Mouse (Mus musculus): Measurements from ENCODE around the gene Dscaml1. TPM values are rescaled to one million over a fixed set of nuclear protein-coding genes. Genes with fewer than 3 reads are reported as not detected.

Dscaml1 gene
- total and polyA plus RNA-seq, 3 experiments: not detected

- no peak overlapping the region for H3K9ac ChIP-seq (ENCODE audit: control insufficient read depth, low read depth, low read length, poor library complexity, severe bottlenecking)
- TF ChIP-seq UBTF (IDR thresholded peaks at IDR 0.05; ENCODE audit: borderline replicate concordance, insufficient read depth, low read depth, low read length) (no peak), RAD21 (IDR thresholded peaks at IDR 0.05; ENCODE audit: low read depth, low read length) (no peak), BHLHE40 (IDR thresholded peaks at IDR 0.05; ENCODE audit: borderline replicate concordance, low read depth, low read length) (no peak), NELFE (IDR thresholded peaks at IDR 0.05; ENCODE audit: low read depth, low read length) (no peak), POLR2A (IDR thresholded peaks at IDR 0.05; ENCODE audit: control insufficient read depth in 1 of 2, insufficient read depth in 1 of 2, low read depth in 1 of 2, low read length in 2 of 2, poor library complexity in 1 of 2) (no peak), MAZ (IDR thresholded peaks at IDR 0.05; ENCODE audit: low read depth, low read length) (no peak), SMC3 (IDR thresholded peaks at IDR 0.05; ENCODE audit: low read depth, low read length) (no peak), ZNF384 (IDR thresholded peaks at IDR 0.05; ENCODE audit: low read depth, low read length) (no peak), KAT2A (conservative IDR thresholded peaks at IDR 0.05; ENCODE audit: low read depth, low read length) (no peak), MEF2A (IDR thresholded peaks at IDR 0.05; ENCODE audit: extremely low read depth, insufficient replicate concordance, low read depth, low read length, poor library complexity, severe bottlenecking) (no peak), E2F4 (IDR thresholded peaks at IDR 0.05; ENCODE audit: borderline replicate concordance, low read depth, low read length) (no peak), USF2 (IDR thresholded peaks at IDR 0.05; ENCODE audit: borderline replicate concordance in 1 of 2, insufficient read depth in 1 of 2, low read depth in 1 of 2, low read length in 2 of 2) (no peak)
Measured at GRCm38 (mm10) chr9:45430698-45430959, 4.2 kb downstream of the Dscaml1 start.

GRCm38 (mm10) chr9:45431150-45431549 lies 4.7 kb downstream of the Dscaml1 start:
- H3K9ac ChIP-seq (ENCODE audit: control insufficient read depth, low read depth, low read length, poor library complexity, severe bottlenecking): no peak overlapping the region

More at GRCm38 (mm10) chr9:45430698-45430959, 4.2 kb downstream of the Dscaml1 start:
- Histone ChIP-seq H3K4me3 (ENCODE audit: control insufficient read depth in 1 of 2, insufficient read depth in 1 of 2, low read depth in 2 of 2, low read length in 2 of 2) (no peak overlapping the region), H3K36me3 (ENCODE audit: control insufficient read depth in 1 of 2, insufficient read depth in 2 of 2, low read length in 2 of 2) (no peaks in the 10 kb centered on the region), H3K27ac (ENCODE audit: control insufficient read depth, low read depth, low read length) (no peak overlapping the region), H3K79me2 (ENCODE audit: control insufficient read depth, insufficient read depth, low read length, poor library complexity) (no peaks in the 10 kb centered on the region), H3K9me3 (replicated peaks; ENCODE audit: insufficient read depth, low read length) (no peaks in the 10 kb centered on the region), H3K27me3 (ENCODE audit: control insufficient read depth in 1 of 2, insufficient read depth in 2 of 2, low read length in 2 of 2) (no peaks in the 10 kb centered on the region; a peak in 1 of 4 replicates), H3K4me1 (ENCODE audit: control insufficient read depth in 1 of 2, insufficient read depth in 2 of 2, low read length in 2 of 2) (no peaks in the 10 kb centered on the region)
- DNase-seq (ENCODE audit: low read depth, low spot score): no peak

GRCm38 (mm10) chr9:45432639-45433038 lies 6.2 kb downstream of the Dscaml1 start:
- H3K4me3 ChIP-seq (ENCODE audit: control insufficient read depth in 1 of 2, insufficient read depth in 1 of 2, low read depth in 2 of 2, low read length in 2 of 2): no peak overlapping the region
- H3K9ac ChIP-seq (ENCODE audit: control insufficient read depth, low read depth, low read length, poor library complexity, severe bottlenecking): no peak overlapping the region
- H3K4me1 ChIP-seq (ENCODE audit: control insufficient read depth in 1 of 2, insufficient read depth in 2 of 2, low read length in 2 of 2): no peaks in the 10 kb centered on the region
- no peaks in the 10 kb centered on the region for H3K79me2 ChIP-seq (ENCODE audit: control insufficient read depth, insufficient read depth, low read length, poor library complexity)
- no peak overlapping the region for H3K27ac ChIP-seq (ENCODE audit: control insufficient read depth, low read depth, low read length)
- H3K36me3 ChIP-seq (ENCODE audit: control insufficient read depth in 1 of 2, insufficient read depth in 2 of 2, low read length in 2 of 2): no peaks in the 10 kb centered on the region
- H3K9me3 ChIP-seq (replicated peaks; ENCODE audit: insufficient read depth, low read length): no peaks in the 10 kb centered on the region
- H3K27me3 ChIP-seq (ENCODE audit: control insufficient read depth in 1 of 2, insufficient read depth in 2 of 2, low read length in 2 of 2): no peaks in the 10 kb centered on the region; a peak in 2 of 4 replicates
- no peak for DNase-seq (ENCODE audit: low read depth, low spot score)
- TF ChIP-seq TAL1 (IDR thresholded peaks at IDR 0.05; ENCODE audit: low read length): no peak
- TF ChIP-seq KAT2A (conservative IDR thresholded peaks at IDR 0.05; ENCODE audit: low read depth, low read length): no peak
- no peak for TF ChIP-seq MYB (IDR thresholded peaks at IDR 0.05; ENCODE audit: low read depth, low read length)
- no peak for TF ChIP-seq CTCF (IDR thresholded peaks at IDR 0.05 in 2 of 3, conservative IDR thresholded peaks at IDR 0.05 in 1 of 3; ENCODE audit: control insufficient read depth in 1 of 3, insufficient read depth in 1 of 3, low read depth in 2 of 3, low read length in 3 of 3, poor library complexity in 1 of 3, severe bottlenecking in 1 of 3)
- no peak for TF ChIP-seq GATA1 (IDR thresholded peaks at IDR 0.05; ENCODE audit: low read depth, low read length)
- no peak for TF ChIP-seq BHLHE40 (IDR thresholded peaks at IDR 0.05; ENCODE audit: borderline replicate concordance, low read depth, low read length)
- no peak for TF ChIP-seq POLR2AphosphoS5 (IDR thresholded peaks at IDR 0.05; ENCODE audit: borderline replicate concordance, low read depth, low read length)
- TF ChIP-seq CHD1 (IDR thresholded peaks at IDR 0.05; ENCODE audit: low read depth, low read length): no peak
- TF ChIP-seq MAZ (IDR thresholded peaks at IDR 0.05; ENCODE audit: low read depth, low read length): no peak
- no peak for TF ChIP-seq MEF2A (IDR thresholded peaks at IDR 0.05; ENCODE audit: extremely low read depth, insufficient replicate concordance, low read depth, low read length, poor library complexity, severe bottlenecking)
- TF ChIP-seq NRF1 (IDR thresholded peaks at IDR 0.05; ENCODE audit: insufficient read depth, low read depth, low read length, poor library complexity, severe bottlenecking): no peak
- TF ChIP-seq TCF12 (IDR thresholded peaks at IDR 0.05; ENCODE audit: low read depth, low read length): no peak
- no peak for TF ChIP-seq E2F4 (IDR thresholded peaks at IDR 0.05; ENCODE audit: borderline replicate concordance, low read depth, low read length)
- TF ChIP-seq ETS1 (IDR thresholded peaks at IDR 0.05; ENCODE audit: low read depth, low read length): no peak
- TF ChIP-seq ZMIZ1 (IDR thresholded peaks at IDR 0.05; ENCODE audit: low read depth, low read length): no peak

More at GRCm38 (mm10) chr9:45431150-45431549, 4.7 kb downstream of the Dscaml1 start:
- no peak for DNase-seq (ENCODE audit: low read depth, low spot score)
- Histone ChIP-seq H3K27me3 (ENCODE audit: control insufficient read depth in 1 of 2, insufficient read depth in 2 of 2, low read length in 2 of 2) (no peaks in the 10 kb centered on the region; a peak in 1 of 4 replicates), H3K79me2 (ENCODE audit: control insufficient read depth, insufficient read depth, low read length, poor library complexity) (no peaks in the 10 kb centered on the region), H3K4me3 (ENCODE audit: control insufficient read depth in 1 of 2, insufficient read depth in 1 of 2, low read depth in 2 of 2, low read length in 2 of 2) (no peak overlapping the region), H3K36me3 (ENCODE audit: control insufficient read depth in 1 of 2, insufficient read depth in 2 of 2, low read length in 2 of 2) (no peaks in the 10 kb centered on the region), H3K9me3 (replicated peaks; ENCODE audit: insufficient read depth, low read length) (no peaks in the 10 kb centered on the region), H3K4me1 (ENCODE audit: control insufficient read depth in 1 of 2, insufficient read depth in 2 of 2, low read length in 2 of 2) (no peaks in the 10 kb centered on the region), H3K27ac (ENCODE audit: control insufficient read depth, low read depth, low read length) (no peak overlapping the region)
- TF ChIP-seq SIN3A (IDR thresholded peaks at IDR 0.05; ENCODE audit: low read length) (no peak), RAD21 (IDR thresholded peaks at IDR 0.05; ENCODE audit: low read depth, low read length) (no peak), USF2 (IDR thresholded peaks at IDR 0.05; ENCODE audit: borderline replicate concordance in 1 of 2, insufficient read depth in 1 of 2, low read depth in 1 of 2, low read length in 2 of 2) (no peak), ETS1 (IDR thresholded peaks at IDR 0.05; ENCODE audit: low read depth, low read length) (no peak), RCOR1 (IDR thresholded peaks at IDR 0.05; ENCODE audit: low read depth, low read length) (no peak), JUND (IDR thresholded peaks at IDR 0.05; ENCODE audit: low read depth, low read length) (no peak), SMC3 (IDR thresholded peaks at IDR 0.05; ENCODE audit: low read depth, low read length) (no peak), TCF12 (IDR thresholded peaks at IDR 0.05; ENCODE audit: low read depth, low read length) (no peak)
